Mouse (Mus musculus): Measurements from ENCODE around the gene Utp4.
A peak's percentile ranks its signal among the peaks of the same experiment; 100 is the strongest.
"Not testable (repeated sequence)": the region's sequence is repeated elsewhere in the genome, so short reads cannot be mapped to it uniquely, and the experiment has no call there.

Utp4 gene

DNA sequence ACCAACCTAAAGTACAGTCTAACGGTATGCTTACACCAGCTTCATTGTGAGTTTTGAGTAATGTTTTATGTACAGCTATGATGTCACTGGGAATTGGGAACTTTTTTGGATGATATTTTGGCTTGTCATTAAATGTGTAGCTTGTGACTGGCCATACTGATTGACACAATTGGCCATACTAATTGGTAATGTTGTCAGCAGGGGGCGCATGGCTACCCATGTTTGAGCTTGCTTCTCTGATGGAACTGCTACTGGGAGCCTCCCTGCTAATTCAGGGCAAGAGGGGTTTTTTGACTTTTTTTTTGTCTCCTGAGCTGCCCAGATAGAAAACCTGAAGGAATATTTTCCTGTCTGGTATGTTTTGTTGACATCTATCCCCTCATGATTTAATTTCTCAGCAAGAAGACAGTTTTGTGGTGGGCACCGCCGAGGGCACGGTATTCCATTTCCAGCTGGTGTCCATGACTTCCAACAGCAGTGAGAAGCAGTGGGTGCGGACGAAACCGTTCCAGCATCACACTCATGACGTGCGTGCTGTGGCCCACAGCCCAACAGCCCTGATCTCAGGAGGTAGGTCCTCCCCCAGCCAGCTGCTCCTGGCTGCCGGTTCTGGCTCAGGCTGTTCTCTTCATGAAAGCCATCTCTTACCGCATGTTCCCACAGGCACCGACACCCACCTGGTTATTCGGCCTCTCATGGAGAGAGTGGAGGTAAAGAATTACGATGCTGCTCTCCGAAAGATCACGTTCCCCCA lies 12.5 kb downstream of the Utp4 start:
- peak in 1 of 2 experiments; percentile 44 for DNase-seq (ENCODE audit: low spot score in 2 of 2)

DNA sequence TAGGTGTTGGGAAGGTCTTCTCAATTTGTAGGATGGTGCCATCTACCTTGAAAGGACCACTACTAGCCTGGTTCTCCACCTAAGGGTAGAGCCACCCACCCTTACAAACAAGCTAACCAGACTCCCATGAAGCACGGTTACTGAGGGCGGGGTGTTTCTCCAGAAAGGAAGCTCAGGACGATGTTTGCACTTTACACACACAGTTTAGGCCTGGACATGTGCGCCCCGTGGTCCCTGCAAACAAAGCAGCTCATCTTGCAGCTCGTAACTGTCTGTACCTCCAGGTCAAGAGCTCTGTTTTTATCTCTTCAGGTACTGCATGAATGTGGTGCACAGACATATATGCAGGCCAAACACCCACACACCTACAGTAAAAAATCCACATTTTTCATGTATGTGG lies 13.2 kb downstream of the Utp4 start:
- DNase-seq (ENCODE audit: low spot score in 2 of 2): no peak

DNA sequence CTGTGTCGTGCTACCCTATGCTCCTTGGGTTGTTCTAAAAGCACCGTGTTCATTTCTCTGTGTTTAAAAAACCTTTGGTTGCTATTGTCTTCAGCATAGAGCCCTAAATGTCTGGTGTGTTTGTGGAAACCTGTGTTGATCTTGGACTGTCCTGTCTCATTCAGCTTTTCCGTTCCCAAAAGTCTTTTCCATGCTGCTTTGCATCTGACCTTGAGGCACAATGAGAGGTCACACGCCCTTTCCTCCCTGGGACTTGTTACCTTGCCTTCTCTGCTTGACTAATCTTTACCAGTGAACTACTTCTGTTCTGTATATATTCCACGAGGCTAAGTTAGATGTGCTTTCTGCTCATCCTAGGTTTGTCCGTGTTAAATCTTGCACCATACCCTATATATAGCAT lies 14.0 kb downstream of the Utp4 start:
- no peak for DNase-seq (ENCODE audit: low spot score in 2 of 2)

DNA sequence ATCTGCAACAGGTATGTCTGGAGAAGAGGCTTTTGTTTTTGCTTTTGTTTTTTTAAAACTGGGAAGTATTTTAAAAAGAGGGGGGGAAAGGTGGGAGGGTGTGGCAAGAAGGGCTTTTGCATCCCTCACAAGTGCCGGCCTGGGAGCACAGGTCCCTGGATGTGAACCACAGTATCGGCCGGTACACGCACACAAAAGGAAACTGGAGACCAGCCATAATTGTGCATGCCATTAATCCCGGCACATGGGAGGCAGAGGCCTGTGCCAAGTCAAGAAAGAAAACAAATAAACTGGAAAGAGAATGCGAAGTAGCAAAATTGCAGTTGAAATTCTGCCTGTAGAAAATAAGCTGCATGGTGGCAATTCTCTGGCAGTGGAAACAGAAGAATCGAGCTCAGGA lies 14.9 kb downstream of the Utp4 start:
- DNase-seq (ENCODE audit: low spot score in 2 of 2): no peak

DNA sequence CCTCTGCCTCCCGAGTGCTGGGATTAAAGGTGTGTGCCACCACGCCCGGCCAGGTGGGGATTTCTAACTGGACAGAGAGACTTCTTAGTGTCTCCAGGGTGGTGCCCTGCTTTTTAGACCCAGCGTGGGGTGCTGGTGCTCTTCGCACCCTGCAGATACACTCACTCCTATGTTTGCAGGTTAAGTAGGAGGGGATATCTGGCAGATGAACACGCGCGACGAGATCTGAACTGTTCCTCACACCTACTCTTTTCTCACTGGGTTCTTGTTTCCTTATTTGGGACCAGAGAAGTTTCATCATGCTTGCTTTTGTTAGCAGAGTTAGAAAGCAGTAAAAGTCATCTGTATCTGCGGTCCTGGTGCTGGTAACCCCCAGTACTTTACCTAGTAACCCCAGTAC lies 20.2 kb downstream of the Utp4 start:
- DNase-seq (ENCODE audit: low spot score in 2 of 2): no peak

DNA sequence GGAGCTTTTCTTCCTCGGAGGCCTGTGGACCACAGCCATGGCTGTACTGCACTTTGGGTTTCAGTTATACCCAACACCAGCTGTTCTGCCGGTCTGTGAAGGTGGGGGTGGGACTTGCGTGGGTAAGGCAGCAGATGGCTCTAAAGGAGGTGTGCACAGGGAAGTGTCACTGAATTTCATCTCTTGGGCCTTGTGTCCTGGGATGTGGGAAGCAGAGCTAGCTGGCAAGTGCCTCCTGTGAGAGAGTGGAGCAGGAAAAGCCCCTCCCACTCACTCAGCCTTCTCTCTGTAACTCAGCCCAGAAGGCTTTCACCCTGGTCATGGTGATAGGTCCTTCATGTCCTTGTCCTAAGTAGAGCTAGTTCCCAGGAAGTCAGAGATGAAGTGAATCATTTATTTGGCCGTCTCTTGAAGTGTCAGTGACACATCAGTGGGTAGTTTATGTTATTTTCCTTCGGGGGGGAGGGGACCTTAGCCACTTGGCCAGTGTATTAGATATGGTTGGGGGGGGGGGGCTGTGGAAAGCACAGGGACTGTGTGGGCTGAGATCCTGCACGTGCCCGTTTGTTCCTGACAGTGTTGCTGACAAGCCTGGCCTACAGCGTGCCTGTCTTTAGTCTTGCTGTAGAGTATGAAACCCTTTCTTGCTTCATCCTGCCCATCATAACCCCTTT lies 26.4 kb downstream of the Utp4 start:
- DNase-seq (ENCODE audit: low spot score in 2 of 2): no peak

DNA sequence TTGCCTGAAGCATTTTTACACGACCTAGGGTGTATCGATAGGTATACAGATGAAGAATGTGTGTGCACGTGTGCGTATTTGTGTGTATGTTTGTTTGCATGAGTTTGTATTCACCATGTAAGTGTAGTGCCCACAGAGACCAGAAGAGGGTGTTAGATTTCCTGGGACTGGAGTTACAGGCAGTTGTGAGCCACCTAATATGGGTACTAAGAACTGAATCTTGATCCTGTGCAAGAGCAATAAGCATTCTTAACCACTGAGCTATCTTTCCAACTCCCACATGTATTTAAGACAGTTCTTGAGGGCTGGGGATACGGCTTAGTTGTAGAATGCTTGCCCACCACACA lies 26.9 kb downstream of the Utp4 start:
- no peak for DNase-seq (ENCODE audit: low spot score in 2 of 2)

DNA sequence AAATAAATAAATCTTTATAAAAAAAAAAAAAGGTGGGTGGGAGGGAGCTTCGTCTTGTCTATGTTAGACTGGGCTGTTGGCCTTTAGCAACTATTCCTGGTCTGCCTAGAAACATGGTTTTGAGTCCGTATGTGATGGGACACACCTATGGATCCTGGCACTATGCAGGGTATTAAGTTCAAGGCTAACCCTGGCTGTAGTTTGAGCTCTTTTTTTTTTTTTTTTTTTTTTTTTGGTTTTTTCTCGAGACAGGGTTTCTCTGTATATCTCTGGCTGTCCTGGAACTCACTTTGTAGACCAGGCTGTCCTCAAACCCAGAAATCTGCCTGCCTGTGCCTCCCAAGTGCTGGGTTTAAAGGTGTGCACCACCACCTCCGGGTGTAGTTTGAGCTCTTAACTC lies 30.6 kb downstream of the Utp4 start:
- no peak for DNase-seq (ENCODE audit: low spot score in 2 of 2)

DNA sequence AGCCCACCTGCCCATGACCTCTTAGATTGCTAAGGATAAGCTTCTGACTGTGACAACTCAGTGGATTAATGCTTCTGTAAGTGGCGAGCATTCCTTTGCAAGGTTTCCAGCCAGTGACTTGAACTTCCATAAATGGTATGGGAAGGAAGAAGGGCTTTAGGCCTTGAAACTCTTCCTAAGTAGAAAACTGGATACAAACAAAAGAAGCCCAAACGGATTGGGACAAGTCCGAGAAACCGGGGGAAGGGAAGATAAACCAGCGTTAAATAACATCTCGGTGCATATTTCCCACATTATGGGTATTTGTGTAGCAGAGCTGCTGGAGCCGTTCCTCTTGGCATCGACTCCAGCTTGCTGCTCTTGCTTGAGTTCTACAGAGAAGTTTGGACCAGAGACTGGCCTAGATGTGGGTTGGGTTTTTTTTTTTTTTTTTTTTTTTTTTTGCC lies 31.5 kb downstream of the Utp4 start:
- DNase-seq (ENCODE audit: low spot score in 2 of 2): no peak

DNA sequence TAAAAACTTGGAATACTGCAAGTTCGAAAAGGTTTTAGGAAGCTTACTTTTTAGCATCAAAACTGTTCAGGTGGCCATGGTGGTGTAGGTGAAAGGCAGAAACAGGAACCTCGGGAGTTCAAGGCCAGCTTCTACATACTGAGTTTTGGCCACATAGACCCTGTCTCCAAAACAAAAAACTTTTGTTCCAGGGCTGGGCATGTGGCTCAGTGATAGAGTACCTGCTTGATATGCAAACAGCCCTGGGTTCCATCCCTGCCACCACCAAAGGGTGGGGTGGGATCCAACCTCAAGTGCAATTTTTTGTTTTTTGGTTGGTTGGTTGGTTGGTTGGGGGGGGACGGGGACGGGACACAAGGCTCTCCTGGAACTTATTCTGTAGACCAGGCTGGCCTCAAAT lies 32.0 kb downstream of the Utp4 start:
- no peak for DNase-seq (ENCODE audit: low spot score in 2 of 2)

DNA sequence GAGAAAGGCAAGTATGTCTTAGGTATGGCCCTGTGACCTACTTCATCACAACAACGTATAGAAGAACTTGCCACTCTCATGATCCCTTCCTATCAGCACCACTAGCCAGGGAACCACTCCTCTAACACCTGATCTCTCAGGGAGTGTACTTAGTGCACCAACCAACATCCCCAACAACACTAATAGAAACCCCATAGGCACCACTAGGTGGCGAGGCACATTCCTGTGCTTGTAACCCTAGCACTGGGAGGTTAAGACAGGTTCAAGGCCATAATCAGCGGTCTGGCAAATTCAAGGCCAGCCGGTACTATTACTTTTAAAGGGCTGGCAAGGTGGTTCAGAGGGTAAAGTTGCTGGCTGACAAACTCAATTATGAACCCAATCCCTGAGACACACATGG lies 33.8 kb downstream of the Utp4 start:
- no peak for DNase-seq (ENCODE audit: low spot score in 2 of 2)

DNA sequence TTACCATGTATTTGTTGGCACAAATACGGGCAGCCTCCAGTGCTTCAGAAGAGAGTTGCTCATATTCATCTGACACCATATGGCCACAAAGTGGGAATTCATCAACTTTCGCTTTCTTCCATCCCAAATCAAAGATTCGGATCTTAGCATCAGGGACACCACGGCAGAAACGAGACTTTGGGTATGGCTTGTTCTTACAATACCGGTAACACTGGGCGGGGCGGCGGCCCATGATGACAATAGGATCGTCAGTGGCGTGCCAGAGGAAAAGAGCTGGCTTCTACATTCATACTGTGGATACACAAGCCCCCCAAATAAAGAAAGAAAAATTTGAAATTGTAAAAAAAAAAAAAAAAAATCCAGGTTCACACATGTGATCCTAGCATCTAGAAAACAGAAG lies 34.7 kb downstream of the Utp4 start:
- DNase-seq (ENCODE audit: low spot score in 2 of 2): not testable (repeated sequence)

DNA sequence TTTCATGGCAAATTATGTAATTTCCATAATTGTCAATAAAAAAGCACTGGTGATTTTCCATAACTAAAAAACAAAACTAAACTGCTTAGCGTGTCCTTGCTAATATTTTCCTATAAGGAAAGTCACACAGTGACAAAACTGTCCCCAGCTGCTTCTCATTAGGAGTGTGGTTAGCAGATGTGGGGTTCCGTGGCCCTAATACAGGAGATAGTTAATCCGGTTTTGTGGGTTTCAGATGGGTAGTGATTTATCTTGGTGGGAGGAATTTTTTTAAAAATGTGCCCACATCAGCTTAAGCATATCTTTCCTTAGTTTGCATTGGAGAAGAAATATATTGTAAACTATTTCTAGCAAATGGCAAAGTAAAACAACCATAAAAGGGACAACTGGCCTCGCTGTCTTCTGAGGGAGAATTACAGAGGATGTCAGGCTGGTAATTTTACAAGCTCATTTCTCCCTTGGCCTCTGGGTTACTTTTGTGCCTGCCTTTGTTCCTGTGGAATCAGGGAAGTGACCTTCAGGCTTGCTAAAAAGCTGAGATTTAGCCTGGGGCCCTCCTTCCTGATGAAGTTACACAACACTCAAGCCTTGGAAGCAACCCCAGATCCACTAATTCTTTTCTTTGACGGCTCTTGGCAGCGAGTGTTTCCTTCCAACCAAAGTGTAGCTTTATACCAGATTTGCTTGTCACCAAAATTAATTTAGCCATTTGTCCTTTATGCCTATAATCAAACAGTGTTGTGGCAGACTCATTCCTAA lies 35.9 kb downstream of the Utp4 start:
- DNase-seq (ENCODE audit: low spot score in 2 of 2): no peak

DNA sequence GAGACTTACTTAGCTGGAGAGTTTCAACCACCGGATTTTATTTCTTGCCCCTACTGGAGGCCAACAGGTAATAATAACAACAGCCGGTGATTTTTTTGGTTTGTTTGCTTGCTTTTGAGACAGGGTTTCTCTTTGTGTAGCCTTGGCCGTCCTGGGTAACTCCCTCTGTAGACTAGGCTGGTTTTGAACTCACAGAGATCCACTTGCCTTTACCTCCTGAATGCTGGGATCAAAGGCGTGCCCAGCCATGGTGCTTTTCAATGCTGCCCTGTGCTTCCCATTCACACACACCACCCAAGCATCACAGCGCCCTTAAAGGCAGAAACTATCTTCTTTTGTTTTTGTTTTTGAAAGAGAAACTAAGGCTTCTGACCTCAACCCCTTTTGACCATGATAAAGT lies 36.5 kb downstream of the Utp4 start:
- DNase-seq (ENCODE audit: low spot score in 2 of 2): no peak

DNA sequence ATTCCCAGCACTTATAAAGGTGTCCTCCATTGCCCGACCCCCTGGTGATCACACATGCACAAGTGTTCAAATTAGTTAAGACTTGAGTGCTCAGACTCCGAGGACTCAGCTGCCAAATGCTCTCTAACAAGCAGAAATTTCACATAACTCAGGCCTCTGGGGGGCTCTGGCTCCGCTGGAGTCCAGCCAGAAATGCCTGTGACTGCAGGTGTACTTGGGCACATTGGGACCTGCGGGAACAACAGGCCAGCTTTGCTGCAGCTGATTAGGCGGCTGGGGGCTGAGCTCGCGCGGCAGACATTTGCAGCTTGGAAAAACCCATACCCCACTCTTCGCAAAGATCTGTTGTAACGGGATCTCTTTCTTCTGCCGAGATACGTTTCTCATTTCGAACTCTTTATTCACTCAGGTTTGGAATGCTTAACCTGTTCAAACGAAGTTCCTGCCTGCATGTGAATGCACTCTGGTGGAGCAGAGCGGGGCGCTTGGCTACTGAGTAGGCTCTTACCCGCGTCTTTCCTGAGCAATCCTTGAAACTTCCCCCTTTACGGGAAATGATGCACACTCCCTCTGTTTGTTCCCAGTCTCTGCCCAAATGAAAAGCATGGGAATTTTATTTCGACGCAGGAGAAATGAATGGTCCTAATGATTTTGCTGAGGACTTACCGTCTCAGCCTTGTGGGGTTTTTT lies 39.1 kb downstream of the Utp4 start:
- no peak for DNase-seq (ENCODE audit: low spot score in 2 of 2)

DNA sequence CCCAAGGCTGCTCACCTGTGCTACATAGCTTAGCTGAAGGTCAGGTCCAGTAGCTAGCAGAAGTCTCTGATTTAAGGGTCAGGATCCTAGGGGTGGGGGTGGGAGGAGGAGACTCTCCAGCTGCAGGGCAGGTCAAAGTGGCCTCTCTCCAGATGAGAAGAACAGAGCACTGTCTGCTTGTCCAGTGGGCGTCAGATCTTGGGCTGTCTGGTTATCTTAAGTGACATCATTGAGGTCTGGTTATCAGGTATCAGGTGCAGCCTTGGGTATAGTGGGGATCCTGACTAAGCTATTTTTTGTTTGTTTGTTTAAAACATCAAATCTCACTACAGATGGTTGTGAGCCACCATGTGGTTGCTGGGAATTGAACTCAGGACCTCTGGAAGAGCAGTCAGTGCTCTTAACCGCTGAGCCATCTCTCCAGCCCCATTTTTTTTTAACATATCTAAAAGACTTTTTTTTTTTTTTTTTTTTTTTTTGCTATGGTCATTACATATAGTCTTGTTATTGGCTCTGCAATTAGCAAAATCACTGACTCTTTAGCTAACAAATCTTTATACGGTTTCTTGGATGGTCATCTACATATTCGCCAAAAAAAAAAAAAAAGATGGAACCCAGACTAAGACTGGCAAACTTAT lies 40.2 kb downstream of the Utp4 start:
- DNase-seq (ENCODE audit: low spot score in 2 of 2): no peak

DNA sequence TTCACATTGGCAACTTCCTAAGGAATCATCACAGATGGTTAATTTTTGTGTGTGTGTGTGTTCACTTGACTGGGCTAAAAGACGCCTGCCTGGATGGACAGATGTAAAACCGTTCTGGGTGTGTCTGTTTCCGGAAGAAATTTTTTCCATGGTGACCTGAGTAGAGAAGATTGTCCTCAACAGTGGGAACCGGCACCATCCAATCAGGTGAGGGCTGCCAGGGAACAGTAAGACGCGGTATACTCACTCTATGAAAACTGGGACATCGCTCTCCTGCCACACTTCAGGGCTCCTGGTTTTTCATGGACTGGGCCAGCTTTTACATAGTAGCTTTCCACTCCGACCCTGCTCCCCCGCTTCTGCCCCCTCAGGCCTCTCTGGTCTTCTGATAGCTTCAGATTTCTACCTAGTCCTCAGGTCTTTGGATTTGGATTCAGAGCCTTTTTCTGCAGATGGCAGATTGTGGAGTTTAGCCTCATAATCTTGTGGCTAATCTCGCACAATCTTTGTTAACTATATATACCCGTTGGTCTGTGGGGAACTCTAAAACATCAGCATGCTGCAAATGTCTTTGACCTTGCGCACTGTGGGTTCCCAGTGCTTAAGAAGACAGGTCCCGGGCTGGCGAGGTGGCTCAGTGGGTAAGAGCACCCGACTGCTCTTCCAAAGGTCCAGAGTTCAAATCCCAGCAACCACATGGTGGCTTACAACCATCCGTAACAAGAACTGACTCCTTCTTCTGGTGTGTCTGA lies 41.0 kb downstream of the Utp4 start:
- no peak for DNase-seq (ENCODE audit: low spot score in 2 of 2)

DNA sequence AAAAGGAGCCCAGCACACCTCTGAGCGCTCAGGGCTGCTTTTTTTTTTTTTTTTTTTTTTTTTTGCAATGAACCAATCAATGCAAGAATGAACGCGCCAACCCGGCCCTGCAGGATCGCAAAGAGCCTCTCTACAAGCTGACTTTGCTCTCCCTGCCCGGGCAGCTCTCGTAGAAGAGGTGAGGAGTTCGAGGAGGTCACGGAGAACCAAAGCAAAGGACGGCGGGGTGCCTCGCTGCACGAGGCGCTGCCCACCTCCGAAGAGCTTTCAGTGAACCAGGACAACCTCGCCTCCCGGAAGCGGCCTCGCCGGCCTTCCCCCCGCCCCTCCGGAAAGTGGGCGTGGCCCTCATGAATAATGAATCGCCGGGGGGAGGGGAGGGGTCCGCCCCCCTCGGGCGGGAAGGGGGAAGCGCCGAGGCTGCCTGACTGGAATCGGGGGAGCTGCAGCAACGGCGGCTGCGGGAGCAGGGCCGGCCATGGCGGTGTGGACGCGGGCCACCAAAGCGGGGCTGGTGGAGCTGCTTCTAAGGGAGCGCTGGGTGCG lies 42.0 kb downstream of the Utp4 start, which contains the start of gene Sntb2:
Sntb2 (plus strand) TSS at position 427 of the 546 bp plus-strand sequence.
- DNase-seq (ENCODE audit: low spot score in 2 of 2): peak; percentile 73 to 75

DNA sequence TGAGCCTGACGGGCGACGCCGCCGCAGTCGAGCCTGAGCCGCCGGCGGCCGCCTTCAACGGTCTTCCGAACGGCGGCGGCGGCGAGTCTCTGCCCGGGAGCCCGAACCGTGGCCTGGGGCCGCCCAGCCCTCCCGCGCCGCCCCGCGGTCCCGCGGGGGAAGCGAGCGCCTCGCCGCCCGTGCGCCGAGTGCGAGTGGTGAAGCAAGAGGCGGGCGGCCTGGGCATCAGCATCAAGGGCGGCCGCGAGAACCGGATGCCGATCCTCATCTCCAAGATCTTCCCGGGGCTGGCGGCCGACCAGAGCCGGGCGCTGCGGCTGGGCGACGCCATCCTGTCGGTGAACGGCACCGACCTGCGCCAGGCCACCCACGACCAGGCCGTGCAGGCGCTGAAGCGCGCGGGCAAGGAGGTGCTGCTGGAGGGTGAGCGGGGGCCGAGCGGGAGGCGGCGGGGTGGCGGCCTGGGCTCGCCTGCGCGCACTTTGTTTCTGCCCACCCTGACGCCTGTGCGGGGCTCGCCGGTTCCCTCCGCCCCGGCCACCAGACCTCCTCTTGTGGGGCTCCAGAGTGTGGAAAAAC lies 42.6 kb downstream of the Utp4 start:
- peak; percentile 11 to 19 for DNase-seq (ENCODE audit: low spot score in 2 of 2)

DNA sequence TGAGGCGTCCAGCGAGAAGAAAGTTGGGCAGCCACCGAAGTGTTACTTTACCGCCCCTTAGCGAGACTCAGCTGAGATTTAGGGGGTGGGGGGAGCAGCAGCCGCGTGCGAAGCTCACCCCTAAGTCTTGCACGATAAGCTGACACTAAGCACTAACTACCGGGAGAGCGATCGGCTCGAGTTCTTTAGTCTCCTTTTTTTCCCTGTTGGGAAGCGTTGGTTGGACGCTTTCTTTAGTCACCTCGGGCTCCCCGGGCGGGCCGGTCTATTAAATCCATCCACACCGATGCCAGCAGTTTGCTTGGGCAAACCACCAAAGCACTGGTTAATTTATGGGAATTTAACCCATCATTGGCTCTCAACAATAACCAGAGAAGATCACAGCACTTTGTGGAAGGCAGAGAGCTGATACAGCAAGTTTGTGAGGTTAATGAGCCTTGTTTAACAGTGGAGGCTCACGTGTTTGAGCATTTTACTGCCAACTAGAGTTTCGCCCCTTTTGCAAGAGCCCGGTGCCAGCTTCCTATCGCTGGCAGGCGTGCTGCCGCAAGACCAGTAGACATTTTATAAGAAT lies 43.1 kb downstream of the Utp4 start:
- DNase-seq (ENCODE audit: low spot score in 2 of 2): no peak
